Mouse (Mus musculus) neutrophil, adult 5-6 weeks (primary cell): ENCODE results near the gene Ier3. TPM values are rescaled to one million over a fixed set of nuclear protein-coding genes. Genes with fewer than 3 reads are reported as not detected.
A peak's percentile ranks its signal among the peaks of the same experiment; 100 is the strongest.
"Not testable (repeated sequence)": the region's sequence is repeated elsewhere in the genome, so short reads cannot be mapped to it uniquely, and the experiment has no call there.

ENCODE experiments used
- ATAC-seq: fragments of 151-379, 151-347 bp; 2 replicates; pipeline ENCODE4 v1.8.0; 2017; ENCODE audit warnings: mild to moderate bottlenecking, moderate TSS enrichment; ENCODE audit not compliant: insufficient number of reproducible peaks, poor library complexity, low FRiP score, severe bottlenecking; ENCODE audit errors: extremely low read depth
- total RNA-seq: library from RNA; stranded (forward); fragments of 200-1000 nt; gene quantifications from 2 replicates; pipeline ENCODE4 v1.2.3, GENCODE M21; 2017

Ier3 gene
- total RNA-seq, 1 experiment from 2014 or later, result 74.1 TPM

DNA sequence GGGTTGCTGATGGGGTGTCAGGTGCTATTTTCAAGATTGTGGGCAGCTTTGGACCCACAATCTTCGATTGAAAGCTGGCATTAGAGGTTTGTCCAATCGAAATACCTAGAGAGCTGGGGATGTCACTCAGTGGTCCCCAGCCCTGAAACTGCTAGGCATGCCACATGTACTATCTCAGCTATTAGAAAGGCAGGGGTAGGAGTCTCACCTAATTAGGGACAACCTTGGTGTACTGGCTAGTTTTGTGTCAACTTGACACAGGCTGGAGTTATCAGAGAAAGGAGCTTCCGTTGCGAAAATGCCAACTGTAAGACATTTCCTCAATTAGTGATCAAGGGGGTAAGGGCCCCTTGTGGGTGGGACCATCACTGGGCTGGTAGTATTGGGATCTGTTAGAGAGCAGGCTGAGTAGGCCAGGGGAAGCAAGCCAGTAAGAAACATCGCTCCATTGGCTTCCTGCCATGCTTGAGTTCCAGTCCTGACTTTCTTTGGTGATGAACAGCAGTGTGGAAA lies 11.8 kb downstream of the Ier3 start:
- no peak for ATAC-seq

- ATAC-seq, result no peak
Measured at GRCm38 (mm10) chr17:35833894-35834293, 12.4 kb downstream of the Ier3 start.

DNA sequence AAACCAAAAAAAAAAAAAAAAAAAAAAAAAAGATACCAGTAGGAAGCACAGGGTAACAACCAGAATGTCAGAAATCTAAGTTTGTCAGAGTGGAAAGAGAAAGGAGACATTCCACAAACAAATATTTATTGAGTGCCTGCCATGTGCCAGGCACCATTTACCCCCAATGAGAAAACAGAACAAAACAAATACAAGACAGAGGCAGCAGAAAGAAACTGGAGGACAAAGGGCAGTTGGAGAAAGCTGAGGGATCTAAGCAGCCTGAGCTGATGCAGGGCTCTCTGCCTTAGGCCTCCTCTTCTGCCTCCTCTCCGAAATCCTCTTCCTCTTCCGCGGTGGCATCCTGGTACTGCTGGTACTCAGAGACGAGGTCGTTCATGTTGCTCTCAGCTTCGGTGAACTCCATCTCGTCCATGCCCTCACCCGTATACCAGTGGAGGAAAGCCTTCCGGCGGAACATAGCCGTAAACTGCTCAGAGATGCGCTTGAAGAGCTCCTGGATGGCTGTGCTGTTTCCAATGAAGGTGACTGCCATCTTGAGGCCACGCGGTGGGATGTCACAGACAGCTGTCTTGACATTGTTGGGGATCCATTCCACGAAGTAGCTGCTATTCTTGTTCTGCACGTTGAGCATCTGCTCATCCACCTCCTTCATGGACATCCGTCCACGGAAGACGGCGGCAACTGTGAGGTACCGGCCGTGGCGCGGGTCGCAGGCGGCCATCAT lies 13.4 kb downstream of the Ier3 start:
- ATAC-seq, result no peak

DNA sequence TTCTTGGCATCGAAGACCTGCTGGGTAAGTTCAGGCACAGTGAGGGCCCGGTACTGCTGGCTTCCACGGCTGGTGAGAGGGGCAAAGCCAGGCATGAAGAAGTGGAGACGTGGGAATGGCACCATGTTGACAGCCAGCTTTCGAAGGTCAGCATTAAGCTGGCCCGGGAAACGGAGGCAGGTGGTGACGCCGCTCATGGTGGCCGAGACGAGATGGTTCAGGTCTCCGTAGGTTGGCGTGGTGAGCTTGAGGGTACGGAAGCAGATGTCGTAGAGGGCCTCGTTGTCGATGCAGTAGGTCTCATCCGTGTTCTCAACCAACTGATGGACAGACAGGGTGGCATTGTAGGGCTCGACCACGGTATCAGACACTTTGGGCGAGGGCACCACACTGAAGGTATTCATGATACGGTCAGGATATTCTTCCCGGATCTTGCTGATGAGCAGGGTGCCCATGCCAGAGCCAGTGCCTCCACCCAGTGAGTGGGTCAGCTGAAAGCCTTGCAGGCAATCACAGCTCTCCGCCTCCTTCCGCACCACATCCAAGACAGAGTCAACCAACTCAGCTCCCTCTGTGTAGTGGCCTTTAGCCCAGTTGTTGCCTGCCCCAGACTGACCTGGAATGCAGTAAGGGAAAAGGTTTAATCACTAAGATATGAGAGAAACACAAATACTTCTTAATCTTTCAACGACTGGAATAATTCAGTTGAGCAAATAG lies 14.1 kb downstream of the Ier3 start:
- ATAC-seq, result no peak

DNA sequence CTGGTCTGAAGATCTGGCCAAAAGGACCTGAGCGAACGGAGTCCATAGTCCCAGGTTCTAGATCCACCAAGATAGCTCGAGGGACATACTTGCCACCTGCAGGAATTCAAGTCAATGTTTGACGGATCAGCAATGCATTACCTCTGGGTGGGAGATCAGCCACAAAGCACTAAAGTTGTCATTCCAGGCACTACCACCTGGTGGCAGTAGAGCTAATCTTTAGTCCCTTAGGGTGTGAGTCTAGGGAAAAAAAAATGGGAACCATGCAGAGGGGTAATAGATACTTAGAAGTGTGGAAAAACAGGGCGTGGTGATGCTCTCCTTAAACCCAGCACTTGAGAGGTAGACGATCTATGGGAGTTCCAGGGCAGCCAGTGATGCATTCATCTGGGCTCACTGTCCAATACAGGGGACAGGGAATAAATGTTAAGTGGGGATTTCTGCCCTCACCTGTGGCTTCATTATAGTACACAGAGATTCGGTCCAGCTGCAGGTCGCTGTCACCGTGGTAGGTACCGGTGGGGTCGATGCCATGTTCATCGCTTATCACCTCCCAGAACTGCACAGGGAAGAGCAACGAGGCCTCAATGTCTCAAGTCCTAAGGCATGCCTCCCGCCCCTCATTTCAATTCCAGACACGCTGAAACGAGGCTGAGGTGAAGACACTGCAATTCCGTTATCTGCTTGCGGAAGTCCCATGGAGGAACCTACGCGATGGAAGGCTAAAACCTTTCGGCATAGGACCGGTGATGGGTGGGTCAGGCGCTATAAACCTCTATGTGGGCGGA lies 14.9 kb downstream of the Ier3 start:
- ATAC-seq, result peak; percentile 39

GRCm38 (mm10) chr17:35836991-35837422 lies 15.5 kb downstream of the Ier3 start:
- ATAC-seq, result no peak

GRCm38 (mm10) chr17:35837487-35837886 lies 16.0 kb downstream of the Ier3 start:
- ATAC-seq, result no peak

- peak; percentile 42 for ATAC-seq
Measured at GRCm38 (mm10) chr17:35838122-35838544, 16.6 kb downstream of the Ier3 start, which contains the start of gene Tubb5. TSS of gene Tubb5 (minus strand) at chr17:35838306.

DNA sequence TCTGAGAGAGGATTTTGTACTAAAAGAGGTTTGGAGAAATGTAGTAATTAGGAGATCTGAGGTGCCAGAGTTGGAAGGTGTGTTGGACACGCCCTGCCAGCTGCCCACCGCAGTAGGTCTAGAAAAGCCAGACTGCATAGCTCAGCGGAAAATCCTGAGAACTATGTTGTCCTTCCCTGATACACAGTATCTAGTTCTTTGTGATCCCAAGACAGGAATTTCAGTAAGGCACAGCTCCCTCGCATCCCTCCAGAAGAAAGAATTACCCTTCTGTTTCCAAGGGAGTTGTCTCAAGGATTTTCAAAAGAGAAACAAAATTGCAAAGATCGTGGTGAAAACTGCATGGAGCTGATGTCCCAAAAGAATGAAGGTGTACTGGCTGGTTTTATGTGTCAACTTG lies 17.1 kb downstream of the Ier3 start:
- ATAC-seq, result no peak

GRCm38 (mm10) chr17:35839002-35839401 lies 17.5 kb downstream of the Ier3 start:
- not testable (repeated sequence) for ATAC-seq

GRCm38 (mm10) chr17:35840561-35840960 lies 19.1 kb downstream of the Ier3 start:
- ATAC-seq, result no peak

DNA sequence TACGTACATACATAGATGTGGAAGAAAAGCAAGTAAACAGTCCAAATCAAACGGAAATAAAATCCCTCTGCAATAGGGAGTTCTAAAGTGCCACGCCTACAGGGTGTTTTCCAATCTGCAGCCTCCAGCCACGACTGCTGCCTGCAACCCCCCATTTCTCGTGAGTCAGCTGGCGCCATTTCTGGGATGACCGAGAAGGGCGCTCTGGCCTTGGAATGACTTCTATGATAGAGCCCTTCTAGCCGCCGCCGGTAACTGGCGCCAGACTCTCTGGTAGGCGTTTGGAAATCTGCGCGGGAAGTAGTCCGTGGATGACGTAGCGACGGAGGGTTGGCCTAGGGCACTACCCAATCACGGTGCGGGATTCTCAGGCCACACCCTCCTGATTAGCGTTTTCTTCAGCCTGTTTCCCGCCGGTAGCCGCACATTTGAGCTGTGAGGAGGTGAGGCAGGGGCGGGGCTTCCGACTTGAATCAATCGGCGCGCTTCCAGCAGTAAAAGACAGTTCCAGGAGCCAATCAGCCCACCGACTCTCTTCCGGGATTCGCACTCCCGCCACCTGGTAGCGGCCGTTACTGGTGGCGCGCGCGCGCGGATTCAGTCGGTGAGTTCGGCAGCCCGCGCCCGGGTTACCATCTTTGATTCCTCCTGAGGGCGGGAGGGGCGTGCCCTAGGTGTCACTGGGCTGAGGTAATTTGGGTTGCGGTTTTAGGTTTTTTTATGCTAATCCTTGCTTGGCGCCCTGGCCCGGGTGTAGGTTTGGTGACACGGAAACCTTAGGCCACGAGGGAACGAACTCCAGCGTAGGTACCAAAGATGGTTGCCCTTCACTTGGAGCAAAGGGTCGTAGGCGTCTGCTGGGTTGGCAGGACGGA lies 19.8 kb downstream of the Ier3 start, which contains the start of gene Mdc1:
Gene Mdc1 (plus strand): TSS at position 440 of the 875 bp plus-strand sequence.
- ATAC-seq, result peak; percentile 90

DNA sequence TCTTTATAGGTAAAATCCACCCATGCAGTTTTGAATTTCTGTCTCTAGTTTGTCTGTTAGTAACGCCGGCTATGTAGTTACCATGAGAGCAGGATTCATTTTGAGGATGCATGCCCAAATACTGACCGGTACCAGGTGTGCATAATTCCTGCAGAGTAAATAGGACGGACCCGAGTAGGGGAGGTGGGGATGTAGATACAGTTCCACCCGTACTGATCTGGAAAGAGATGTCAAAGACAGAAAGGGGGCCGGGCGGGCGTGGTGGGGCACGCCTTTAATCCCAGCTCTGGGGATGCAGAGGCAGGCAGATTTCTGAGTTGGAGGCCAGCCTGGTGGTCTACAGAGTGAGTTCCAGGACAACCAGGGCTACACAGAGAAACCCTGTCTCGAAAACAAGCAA lies 20.5 kb downstream of the Ier3 start:
- ATAC-seq, result no peak

DNA sequence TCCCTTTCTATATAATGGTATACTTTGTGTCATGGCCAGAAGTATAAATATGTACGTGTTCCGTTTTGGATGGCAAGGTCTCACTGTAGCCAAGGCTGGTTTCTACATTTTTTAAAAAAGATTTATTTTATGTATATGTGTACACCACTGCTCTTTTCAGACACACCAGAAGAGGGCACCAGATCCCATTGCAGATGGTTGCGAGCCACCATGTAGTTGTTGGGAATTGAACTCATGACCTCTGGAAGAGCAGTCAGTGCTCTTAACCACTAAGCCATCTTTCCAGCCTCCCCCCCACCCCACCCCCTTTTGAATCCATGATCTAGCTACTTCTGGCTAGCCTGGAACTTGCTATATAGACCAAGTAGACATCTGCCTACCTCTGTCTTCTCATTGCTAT lies 22.0 kb downstream of the Ier3 start:
- ATAC-seq, result no peak

DNA sequence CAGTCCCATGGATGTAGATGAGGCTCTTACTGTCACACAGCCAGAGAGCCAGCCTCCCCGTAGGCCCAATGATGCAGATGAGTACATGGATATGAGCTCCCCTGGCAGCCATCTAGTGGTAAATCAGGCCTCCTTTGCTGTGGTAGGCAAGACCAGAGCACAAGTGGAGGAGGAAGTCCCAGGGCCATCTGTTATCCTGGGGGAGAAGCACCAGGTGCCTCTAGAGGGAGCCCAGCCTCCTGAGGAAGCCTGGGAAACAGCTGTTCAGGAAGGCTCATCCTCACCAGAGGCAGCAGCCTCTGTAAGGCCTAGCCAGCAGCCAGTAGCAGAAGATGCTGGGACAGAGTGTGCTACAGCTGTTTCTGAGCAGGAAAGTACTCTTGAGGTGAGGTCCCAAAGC lies 26.6 kb downstream of the Ier3 start:
- ATAC-seq, result no peak

GRCm38 (mm10) chr17:35850974-35851373 lies 29.5 kb downstream of the Ier3 start:
- ATAC-seq, result no peak

DNA sequence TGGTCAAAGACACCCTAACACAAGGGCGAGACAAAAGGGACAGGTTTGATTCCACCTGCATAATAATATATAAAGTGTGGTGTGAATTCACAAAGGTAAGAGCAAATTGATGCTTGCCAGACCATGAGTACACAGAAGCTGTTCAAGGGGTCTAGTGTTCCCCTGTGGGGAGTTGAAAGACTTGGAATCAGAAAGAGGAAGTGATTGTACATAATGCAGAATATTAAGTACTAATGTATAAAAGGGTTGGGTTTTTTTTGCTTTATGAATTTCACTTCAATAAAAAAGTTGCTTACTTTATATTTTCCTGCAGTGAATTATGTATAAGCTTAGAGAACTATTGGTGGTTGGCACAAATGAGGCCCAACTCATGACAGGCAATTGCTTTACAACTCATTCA lies 37.9 kb downstream of the Ier3 start:
- no peak for ATAC-seq

GRCm38 (mm10) chr17:35859835-35860234 lies 38.4 kb downstream of the Ier3 start:
- ATAC-seq, result no peak
